Mouse (Mus musculus): ENCODE data around the gene Ndufc2. TPM values are rescaled to one million over a fixed set of nuclear protein-coding genes. Genes with fewer than 3 reads are reported as not detected.

Gene Ndufc2
- polyA plus RNA-seq, 1 experiment = 209 TPM

GRCm38 (mm10) chr7:97420958-97421651, 21.3 kb downstream of the Ndufc2 start:
- no peaks in the 10 kb centered on the region for H3K79me2 ChIP-seq (ENCODE audit: control insufficient read depth, insufficient read depth)

GRCm38 (mm10) chr7:97423754-97424153, 24.0 kb downstream of the Ndufc2 start:
- Histone ChIP-seq H3K4me3 (ENCODE audit: insufficient read depth, poor library complexity, severe bottlenecking) (no peak overlapping the region), H3K36me3 (ENCODE audit: control insufficient read depth, insufficient read depth) (no peaks in the 10 kb centered on the region), H3ac (ENCODE audit: control insufficient read depth, insufficient read length, low read depth) (no peak overlapping the region), H3K79me2 (ENCODE audit: control insufficient read depth, insufficient read depth) (no peaks in the 10 kb centered on the region), H3K79me3 (ENCODE audit: low read depth) (no peaks in the 10 kb centered on the region), H3K27me3 (ENCODE audit: control insufficient read depth, insufficient read depth, insufficient read length) (no peaks in the 10 kb centered on the region)
- TF ChIP-seq CEBPB (IDR thresholded peaks at IDR 0.05; ENCODE audit: low read depth) (no peak), FOSL1 (IDR thresholded peaks at IDR 0.05; ENCODE audit: insufficient read depth, low read length, poor library complexity, severe bottlenecking) (no peak), USF1 (IDR thresholded peaks at IDR 0.05; ENCODE audit: low read depth) (no peak), CTCF (IDR thresholded peaks at IDR 0.05; ENCODE audit: control insufficient read depth, insufficient read depth, insufficient read length) (no peak), MAX (IDR thresholded peaks at IDR 0.05) (no peak), MYOD1 (IDR thresholded peaks at IDR 0.05; ENCODE audit: control insufficient read depth, insufficient read length, low read depth) (no peak), MYOG (IDR thresholded peaks at IDR 0.05; ENCODE audit: control insufficient read depth, extremely low read depth, insufficient read length) (no peak)

More at GRCm38 (mm10) chr7:97420958-97421651, 21.3 kb downstream of the Ndufc2 start:
- H3K79me3 ChIP-seq (ENCODE audit: low read depth) = no peaks in the 10 kb centered on the region
- H3ac ChIP-seq (ENCODE audit: control insufficient read depth, insufficient read length, low read depth) = no peak overlapping the region
- H3K27me3 ChIP-seq (ENCODE audit: control insufficient read depth, insufficient read depth, insufficient read length) = no peaks in the 10 kb centered on the region
- TF ChIP-seq FOSL1 (IDR thresholded peaks at IDR 0.05; ENCODE audit: insufficient read depth, low read length, poor library complexity, severe bottlenecking) (no peak), MAX (IDR thresholded peaks at IDR 0.05) (no peak), CTCF (IDR thresholded peaks at IDR 0.05; ENCODE audit: control insufficient read depth, insufficient read depth, insufficient read length) (no peak), MYOG (IDR thresholded peaks at IDR 0.05; ENCODE audit: control insufficient read depth, extremely low read depth, insufficient read length) (no peak), CEBPB (IDR thresholded peaks at IDR 0.05; ENCODE audit: low read depth) (no peak), MYOD1 (IDR thresholded peaks at IDR 0.05; ENCODE audit: control insufficient read depth, insufficient read length, low read depth) (no peak), USF1 (IDR thresholded peaks at IDR 0.05; ENCODE audit: low read depth) (no peak)
- no peaks in the 10 kb centered on the region for H3K36me3 ChIP-seq (ENCODE audit: control insufficient read depth, insufficient read depth)
- no peak overlapping the region for H3K4me3 ChIP-seq (ENCODE audit: insufficient read depth, poor library complexity, severe bottlenecking)

GRCm38 (mm10) chr7:97424621-97425245, 24.9 kb downstream of the Ndufc2 start:
- no peak overlapping the region for H3ac ChIP-seq (ENCODE audit: control insufficient read depth, insufficient read length, low read depth)
- H3K79me2 ChIP-seq (ENCODE audit: control insufficient read depth, insufficient read depth) = no peaks in the 10 kb centered on the region
- no peaks in the 10 kb centered on the region for H3K27me3 ChIP-seq (ENCODE audit: control insufficient read depth, insufficient read depth, insufficient read length)
- TF ChIP-seq MAX (IDR thresholded peaks at IDR 0.05) (no peak), CTCF (IDR thresholded peaks at IDR 0.05; ENCODE audit: control insufficient read depth, insufficient read depth, insufficient read length) (peak; percentile 69)
- no peaks in the 10 kb centered on the region for H3K36me3 ChIP-seq (ENCODE audit: control insufficient read depth, insufficient read depth)
- no peak overlapping the region for H3K4me3 ChIP-seq (ENCODE audit: insufficient read depth, poor library complexity, severe bottlenecking)
- H3K79me3 ChIP-seq (ENCODE audit: low read depth) = no peaks in the 10 kb centered on the region

GRCm38 (mm10) chr7:97426566-97426965, 26.8 kb downstream of the Ndufc2 start:
- no peaks in the 10 kb centered on the region for H3K79me3 ChIP-seq (ENCODE audit: low read depth)
- H3K36me3 ChIP-seq (ENCODE audit: control insufficient read depth, insufficient read depth) = no peaks in the 10 kb centered on the region
- no peaks in the 10 kb centered on the region for H3K27me3 ChIP-seq (ENCODE audit: control insufficient read depth, insufficient read depth, insufficient read length)
- no peak overlapping the region for H3ac ChIP-seq (ENCODE audit: control insufficient read depth, insufficient read length, low read depth)
- no peak overlapping the region for H3K4me3 ChIP-seq (ENCODE audit: insufficient read depth, poor library complexity, severe bottlenecking)
- no peaks in the 10 kb centered on the region for H3K79me2 ChIP-seq (ENCODE audit: control insufficient read depth, insufficient read depth)
- TF ChIP-seq MYOD1 (IDR thresholded peaks at IDR 0.05; ENCODE audit: control insufficient read depth, insufficient read length, low read depth) = no peak
- TF ChIP-seq MAX (IDR thresholded peaks at IDR 0.05) = no peak
- TF ChIP-seq FOSL1 (IDR thresholded peaks at IDR 0.05; ENCODE audit: insufficient read depth, low read length, poor library complexity, severe bottlenecking) = no peak
- no peak for TF ChIP-seq MYOG (IDR thresholded peaks at IDR 0.05; ENCODE audit: control insufficient read depth, extremely low read depth, insufficient read length)
- TF ChIP-seq USF1 (IDR thresholded peaks at IDR 0.05; ENCODE audit: low read depth) = no peak
- TF ChIP-seq CEBPB (IDR thresholded peaks at IDR 0.05; ENCODE audit: low read depth) = no peak
- no peak for TF ChIP-seq CTCF (IDR thresholded peaks at IDR 0.05; ENCODE audit: control insufficient read depth, insufficient read depth, insufficient read length)

- H3K27me3 ChIP-seq (ENCODE audit: control insufficient read depth, insufficient read depth, insufficient read length) = no peaks in the 10 kb centered on the region
- no peaks in the 10 kb centered on the region for H3K79me3 ChIP-seq (ENCODE audit: low read depth)
- TF ChIP-seq CTCF (IDR thresholded peaks at IDR 0.05; ENCODE audit: control insufficient read depth, insufficient read depth, insufficient read length) = no peak
- H3K36me3 ChIP-seq (ENCODE audit: control insufficient read depth, insufficient read depth) = no peaks in the 10 kb centered on the region
- H3K4me3 ChIP-seq (ENCODE audit: insufficient read depth, poor library complexity, severe bottlenecking) = no peak overlapping the region
- no peak overlapping the region for H3ac ChIP-seq (ENCODE audit: control insufficient read depth, insufficient read length, low read depth)
- no peaks in the 10 kb centered on the region for H3K79me2 ChIP-seq (ENCODE audit: control insufficient read depth, insufficient read depth)
Measured at GRCm38 (mm10) chr7:97427296-97427695, 27.5 kb downstream of the Ndufc2 start.

All from C2C12 (cell line).